Mouse (Mus musculus): Measurements from ENCODE around the gene Pmm2. TPM values are rescaled to one million over a fixed set of nuclear protein-coding genes. Genes with fewer than 3 reads are reported as not detected.

Gene Pmm2
- total RNA-seq (2014; rRNA removed): 33.1 and 44.4 TPM in 2 replicates
- polyA plus RNA-seq (2015; fragmentation: Nextera tagmentation; extraction: Ambion mirVana): 25.7 and 28.5 TPM in 2 replicates

GRCm38 (mm10) chr16:8637217-8638051 is at the start of gene Pmm2, which contains the start of gene Tmem186:
TSS of gene Pmm2 (plus strand) at chr16:8637674.
TSS of gene Tmem186 (minus strand) at chr16:8637712.
- Histone ChIP-seq H3K4me1 (ENCODE audit: insufficient read depth, low read length) (peaks cover 15% of the 10 kb centered on the region), H3K9ac (replicated peaks; ENCODE audit: low read length) (peak within 1 kb of the TSS; percentile 59), H3K4me2 (ENCODE audit: low read depth, low read length) (peak within 1 kb of the TSS; percentile 92), H3K27me3 (ENCODE audit: insufficient read depth, low read length) (no peaks in the 10 kb centered on the region), H3K36me3 (ENCODE audit: insufficient read depth, low read length) (peaks cover 5% of the 10 kb centered on the region; the same call in 1 of the 2 replicates), H3K27ac (peak within 1 kb of the TSS; percentile 88), H3K4me3 (ENCODE audit: low read length) (peak within 1 kb of the TSS; percentile 73), H3K9me3 (ENCODE audit: low read length) (no peaks in the 10 kb centered on the region)
- TF ChIP-seq CTCF (IDR thresholded peaks at IDR 0.05; ENCODE audit: low read depth): peak; percentile 43
- under 1% methylated on average over 59 of the region's 59 CpGs for WGBS
- peak; percentile 97 for DNase-seq (ENCODE audit: low spot score)
- ATAC-seq: peak; percentile 96

- Histone ChIP-seq H3K9ac (replicated peaks; ENCODE audit: low read length) (no peak overlapping the region), H3K4me3 (ENCODE audit: low read length) (no peak overlapping the region), H3K4me1 (ENCODE audit: insufficient read depth, low read length) (no peaks in the 10 kb centered on the region), H3K36me3 (ENCODE audit: insufficient read depth, low read length) (no peaks in the 10 kb centered on the region; the same call in 1 of the 2 replicates), H3K27me3 (ENCODE audit: insufficient read depth, low read length) (no peaks in the 10 kb centered on the region), H3K9me3 (ENCODE audit: low read length) (no peaks in the 10 kb centered on the region), H3K27ac (peak overlapping the region; percentile 26; the same call in 1 of the 2 replicates), H3K4me2 (ENCODE audit: low read depth, low read length) (no peak overlapping the region)
- no peak for TF ChIP-seq CTCF (IDR thresholded peaks at IDR 0.05; ENCODE audit: low read depth)
- ATAC-seq: no peak; the same call in 1 of the 2 replicates
- peak; percentile 27 for DNase-seq (ENCODE audit: low spot score)
- WGBS: 53% methylated on average over 4 of the region's 4 CpGs
Observed at GRCm38 (mm10) chr16:8595411-8595810, 42.1 kb upstream of the Pmm2 start.

GRCm38 (mm10) chr16:8596336-8596735 is 41.1 kb upstream of the Pmm2 start:
- DNase-seq (ENCODE audit: low spot score) (no peak), ATAC-seq (no peak)
- WGBS: 55% methylated on average over 4 of the region's 4 CpGs
- Histone ChIP-seq H3K4me3 (ENCODE audit: low read length) (no peak overlapping the region), H3K9ac (replicated peaks; ENCODE audit: low read length) (no peak overlapping the region), H3K27ac (no peak overlapping the region), H3K4me2 (ENCODE audit: low read depth, low read length) (no peak overlapping the region), H3K27me3 (ENCODE audit: insufficient read depth, low read length) (no peaks in the 10 kb centered on the region), H3K36me3 (ENCODE audit: insufficient read depth, low read length) (no peaks in the 10 kb centered on the region; the same call in 1 of the 2 replicates), H3K4me1 (ENCODE audit: insufficient read depth, low read length) (no peaks in the 10 kb centered on the region), H3K9me3 (ENCODE audit: low read length) (no peaks in the 10 kb centered on the region)
- no peak for TF ChIP-seq CTCF (IDR thresholded peaks at IDR 0.05; ENCODE audit: low read depth)

GRCm38 (mm10) chr16:8597516-8597915 is 40.0 kb upstream of the Pmm2 start:
- no peaks in the 10 kb centered on the region for H3K27me3 ChIP-seq (ENCODE audit: insufficient read depth, low read length)
- no peaks in the 10 kb centered on the region for H3K4me1 ChIP-seq (ENCODE audit: insufficient read depth, low read length)
- H3K4me3 ChIP-seq (ENCODE audit: low read length): no peak overlapping the region
- no peak overlapping the region for H3K9ac ChIP-seq (replicated peaks; ENCODE audit: low read length)
- WGBS: 88% methylated on average over 5 of the region's 5 CpGs
- H3K27ac ChIP-seq: no peak overlapping the region
- DNase-seq (ENCODE audit: low spot score) (no peak), ATAC-seq (no peak)
- H3K36me3 ChIP-seq (ENCODE audit: insufficient read depth, low read length): peaks cover 5% of the 10 kb centered on the region; the same call in 1 of the 2 replicates
- no peaks in the 10 kb centered on the region for H3K9me3 ChIP-seq (ENCODE audit: low read length)
- H3K4me2 ChIP-seq (ENCODE audit: low read depth, low read length): no peak overlapping the region
- TF ChIP-seq CTCF (IDR thresholded peaks at IDR 0.05; ENCODE audit: low read depth): no peak

GRCm38 (mm10) chr16:8603789-8604188 is 33.7 kb upstream of the Pmm2 start:
- H3K27ac ChIP-seq: no peak overlapping the region
- H3K4me1 ChIP-seq (ENCODE audit: insufficient read depth, low read length): no peaks in the 10 kb centered on the region
- no peak overlapping the region for H3K4me2 ChIP-seq (ENCODE audit: low read depth, low read length)
- H3K9ac ChIP-seq (replicated peaks; ENCODE audit: low read length): no peak overlapping the region
- no peak for ATAC-seq
- 82% methylated on average over 3 of the region's 3 CpGs for WGBS
- no peak for DNase-seq (ENCODE audit: low spot score)
- H3K36me3 ChIP-seq (ENCODE audit: insufficient read depth, low read length): peaks cover 19% of the 10 kb centered on the region
- no peak for TF ChIP-seq CTCF (IDR thresholded peaks at IDR 0.05; ENCODE audit: low read depth)
- H3K9me3 ChIP-seq (ENCODE audit: low read length): no peaks in the 10 kb centered on the region
- no peaks in the 10 kb centered on the region for H3K27me3 ChIP-seq (ENCODE audit: insufficient read depth, low read length)
- no peak overlapping the region for H3K4me3 ChIP-seq (ENCODE audit: low read length)

GRCm38 (mm10) chr16:8610397-8610796 is 27.1 kb upstream of the Pmm2 start:
- DNase-seq (ENCODE audit: low spot score) (no peak), ATAC-seq (no peak)
- Histone ChIP-seq H3K27ac (no peak overlapping the region), H3K9ac (replicated peaks; ENCODE audit: low read length) (no peak overlapping the region), H3K9me3 (ENCODE audit: low read length) (no peaks in the 10 kb centered on the region), H3K4me2 (ENCODE audit: low read depth, low read length) (no peak overlapping the region), H3K36me3 (ENCODE audit: insufficient read depth, low read length) (peaks cover 25% of the 10 kb centered on the region; the same call in 1 of the 2 replicates), H3K4me1 (ENCODE audit: insufficient read depth, low read length) (no peaks in the 10 kb centered on the region), H3K4me3 (ENCODE audit: low read length) (no peak overlapping the region), H3K27me3 (ENCODE audit: insufficient read depth, low read length) (no peaks in the 10 kb centered on the region)
- WGBS: 82% methylated on average over 3 of the region's 3 CpGs
- no peak for TF ChIP-seq CTCF (IDR thresholded peaks at IDR 0.05; ENCODE audit: low read depth)

Measured in hindbrain, postnatal 0 days (tissue).